Mouse (Mus musculus): ENCODE results near the gene Prdx5. TPM values are rescaled to one million over a fixed set of nuclear protein-coding genes. Genes with fewer than 3 reads are reported as not detected.
A peak's percentile ranks its signal among the peaks of the same experiment; 100 is the strongest.

Prdx5 gene
- total and polyA plus RNA-seq, 3 experiments = 74.8 to 137 (median 83.5) TPM

DNA sequence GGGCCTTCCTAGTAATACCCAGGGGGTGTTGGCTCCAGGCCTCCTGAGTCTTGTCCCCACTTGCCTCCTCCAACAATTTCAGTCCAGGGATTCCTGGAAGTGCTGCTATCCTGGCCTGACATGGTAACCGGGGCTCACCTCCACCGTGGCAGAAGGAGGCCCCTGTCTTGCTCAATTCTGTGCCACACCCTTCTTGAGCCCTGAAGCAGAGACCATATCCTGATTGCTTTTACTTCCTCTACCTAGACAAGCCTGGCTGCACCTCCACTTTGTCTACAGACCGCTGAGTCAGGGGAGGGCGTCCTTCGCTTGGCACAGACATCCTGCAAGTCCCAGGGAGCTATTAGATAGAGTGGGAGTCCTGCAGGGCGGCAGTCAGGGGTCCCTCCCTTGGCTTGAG lies 49.2 kb downstream of the Prdx5 start:
- Histone ChIP-seq H3K27ac (ENCODE audit: insufficient read depth, low read depth) (peak overlapping the region; percentile 39), H3K4me2 (ENCODE audit: insufficient read depth, low read depth, poor library complexity, severe bottlenecking) (no peak overlapping the region), H3K4me3 (replicated peaks in 1 of 3; ENCODE audit: low read depth in 2 of 3, low read length in 2 of 3, poor library complexity in 1 of 3) (peak overlapping the region in 1 of 3 experiments; percentile 31), H3K4me1 (ENCODE audit: control insufficient read depth in 1 of 2, insufficient read depth in 2 of 2) (peaks cover 15 to 23% of the 10 kb centered on the region in 2 experiments), H3K9ac (ENCODE audit: insufficient read depth, low read depth) (no peak overlapping the region), H3K36me3 (replicated peaks in 1 of 2; ENCODE audit: control insufficient read depth in 1 of 2, insufficient read depth in 1 of 2, low read length in 1 of 2) (peaks cover 9 to 42% of the 10 kb centered on the region in 2 experiments), H3K9me3 (replicated peaks; ENCODE audit: low read length) (peaks cover 5% of the 10 kb centered on the region), H3K27me3 (replicated peaks) (no peaks in the 10 kb centered on the region), H3K79me2 (replicated peaks; ENCODE audit: control insufficient read depth, extremely low read depth, insufficient read depth, poor library complexity, severe bottlenecking) (peaks cover 17% of the 10 kb centered on the region)
- TF ChIP-seq MAX (IDR thresholded peaks at IDR 0.05; ENCODE audit: low read length) (no peak; the same call in 1 of the 2 replicates), MXI1 (IDR thresholded peaks at IDR 0.05; ENCODE audit: low read depth, low read length) (no peak), USF1 (IDR thresholded peaks at IDR 0.05; ENCODE audit: low read depth, low read length) (no peak)
- dilution Hi-C loops (cut with MboI; ENCODE audit: extremely low pct_ligation_motif_present, extremely low pct_unique_long_range_greater_than_20kb, low sequenced_read_pairs) = no loop called here
- DNase-seq (ENCODE audit: extremely low read depth) = peak; percentile 61
- in situ Hi-C loops (cut with MboI; ENCODE audit: low pct_ligation_motif_present, low pct_unique_long_range_greater_than_20kb, low sequenced_read_pairs) = no loop called here

DNA sequence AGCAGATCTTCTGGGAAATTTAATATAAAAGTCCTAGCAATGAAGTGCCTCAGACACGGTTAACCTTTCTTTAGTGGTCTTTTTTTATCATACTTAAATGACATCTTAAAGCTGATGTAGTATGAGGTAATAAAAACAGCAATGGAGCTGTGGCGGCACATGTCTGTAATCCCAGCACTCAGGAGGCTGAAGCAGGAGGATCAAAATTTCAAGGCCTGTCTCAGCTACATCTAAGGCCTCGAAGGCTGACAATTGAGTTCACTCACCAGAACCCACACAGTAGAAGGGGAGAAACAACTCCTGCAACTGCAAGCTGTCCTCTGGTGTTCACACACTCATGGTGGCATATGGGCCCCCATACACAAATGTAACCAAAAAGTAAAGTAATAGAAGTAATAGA lies 49.9 kb downstream of the Prdx5 start:
- H3K36me3 ChIP-seq (replicated peaks in 1 of 2; ENCODE audit: control insufficient read depth in 1 of 2, insufficient read depth in 1 of 2, low read length in 1 of 2) = peaks cover 16 to 49% of the 10 kb centered on the region in 2 experiments
- in situ Hi-C loops (cut with MboI; ENCODE audit: low pct_ligation_motif_present, low pct_unique_long_range_greater_than_20kb, low sequenced_read_pairs) = no loop called here
- peaks cover 20 to 24% of the 10 kb centered on the region in 2 experiments for H3K4me1 ChIP-seq (ENCODE audit: control insufficient read depth in 1 of 2, insufficient read depth in 2 of 2)
- H3K9me3 ChIP-seq (replicated peaks; ENCODE audit: low read length) = peaks cover 5% of the 10 kb centered on the region
- H3K79me2 ChIP-seq (replicated peaks; ENCODE audit: control insufficient read depth, extremely low read depth, insufficient read depth, poor library complexity, severe bottlenecking) = peaks cover 23% of the 10 kb centered on the region
- peak overlapping the region; percentile 86 for H3K4me2 ChIP-seq (ENCODE audit: insufficient read depth, low read depth, poor library complexity, severe bottlenecking)
- dilution Hi-C loops (cut with MboI; ENCODE audit: extremely low pct_ligation_motif_present, extremely low pct_unique_long_range_greater_than_20kb, low sequenced_read_pairs) = no loop called here
- no peak overlapping the region for H3K27ac ChIP-seq (ENCODE audit: insufficient read depth, low read depth)
- H3K4me3 ChIP-seq (replicated peaks in 1 of 3; ENCODE audit: low read depth in 2 of 3, low read length in 2 of 3, poor library complexity in 1 of 3) = peak overlapping the region in 2 of 3 experiments; percentile 65 to 97
- no peak overlapping the region for H3K9ac ChIP-seq (ENCODE audit: insufficient read depth, low read depth)
- no peak for TF ChIP-seq POLR2AphosphoS2 (IDR thresholded peaks at IDR 0.05; ENCODE audit: low read depth, low read length)
- no peak for TF ChIP-seq NRF1 (IDR thresholded peaks at IDR 0.05; ENCODE audit: low read depth, low read length)
- TF ChIP-seq ELF1 (IDR thresholded peaks at IDR 0.05; ENCODE audit: low read depth, low read length) = no peak
- TF ChIP-seq IRF4 (IDR thresholded peaks at IDR 0.05; ENCODE audit: low read depth, low read length) = no peak
- TF ChIP-seq JUND (conservative IDR thresholded peaks at IDR 0.05; ENCODE audit: low read depth, low read length) = no peak
- no peak for TF ChIP-seq MYC (IDR thresholded peaks at IDR 0.05; ENCODE audit: low read depth, low read length)
- no peak for TF ChIP-seq NELFE (IDR thresholded peaks at IDR 0.05; ENCODE audit: low read depth, low read length)
- no peak for TF ChIP-seq CHD2 (IDR thresholded peaks at IDR 0.05; ENCODE audit: low read length)
- no peak for TF ChIP-seq E2F4 (IDR thresholded peaks at IDR 0.05; ENCODE audit: insufficient replicate concordance, low read depth, low read length)
- TF ChIP-seq EP300 (IDR thresholded peaks at IDR 0.05; ENCODE audit: low read length) = no peak
- no peak for TF ChIP-seq ETS1 (conservative IDR thresholded peaks at IDR 0.05; ENCODE audit: low read depth, low read length)
- TF ChIP-seq ZMIZ1 (IDR thresholded peaks at IDR 0.05; ENCODE audit: low read depth, low read length) = no peak
- no peak for TF ChIP-seq GABPA (IDR thresholded peaks at IDR 0.05; ENCODE audit: insufficient replicate concordance, low read depth, low read length)
- no peak for DNase-seq (ENCODE audit: extremely low read depth)
- no peaks in the 10 kb centered on the region for H3K27me3 ChIP-seq (replicated peaks)
